Mouse (Mus musculus) heart, adult 18-20 months (tissue): ENCODE measurements around the gene Lep. TPM values are rescaled to one million over a fixed set of nuclear protein-coding genes. Genes with fewer than 3 reads are reported as not detected.

Experiments used
- DNase-seq, 2 experiments: peaks; one replicate each; pipeline ENCODE4 v3.0.0; 2021 to 2022; ENCODE audit warnings: mixed read lengths in 1 of 2
- long read RNA-seq, 2 experiments: library from polyadenylated mRNA; stranded (forward); transcript quantifications; one replicate each; pipeline ENCODE4 v2.0.0; 2021
- total RNA-seq, 2 experiments: library from RNA; stranded (reverse); gene quantifications; 2 replicates each; pipeline ENCODE4 v1.2.3; 2021

Lep gene
- total RNA-seq: under 1 TPM; 0.10 to 0.97 TPM
- long read RNA-seq, experiment 1: 0 reads
- long read RNA-seq, experiment 2: 0 reads

DNA sequence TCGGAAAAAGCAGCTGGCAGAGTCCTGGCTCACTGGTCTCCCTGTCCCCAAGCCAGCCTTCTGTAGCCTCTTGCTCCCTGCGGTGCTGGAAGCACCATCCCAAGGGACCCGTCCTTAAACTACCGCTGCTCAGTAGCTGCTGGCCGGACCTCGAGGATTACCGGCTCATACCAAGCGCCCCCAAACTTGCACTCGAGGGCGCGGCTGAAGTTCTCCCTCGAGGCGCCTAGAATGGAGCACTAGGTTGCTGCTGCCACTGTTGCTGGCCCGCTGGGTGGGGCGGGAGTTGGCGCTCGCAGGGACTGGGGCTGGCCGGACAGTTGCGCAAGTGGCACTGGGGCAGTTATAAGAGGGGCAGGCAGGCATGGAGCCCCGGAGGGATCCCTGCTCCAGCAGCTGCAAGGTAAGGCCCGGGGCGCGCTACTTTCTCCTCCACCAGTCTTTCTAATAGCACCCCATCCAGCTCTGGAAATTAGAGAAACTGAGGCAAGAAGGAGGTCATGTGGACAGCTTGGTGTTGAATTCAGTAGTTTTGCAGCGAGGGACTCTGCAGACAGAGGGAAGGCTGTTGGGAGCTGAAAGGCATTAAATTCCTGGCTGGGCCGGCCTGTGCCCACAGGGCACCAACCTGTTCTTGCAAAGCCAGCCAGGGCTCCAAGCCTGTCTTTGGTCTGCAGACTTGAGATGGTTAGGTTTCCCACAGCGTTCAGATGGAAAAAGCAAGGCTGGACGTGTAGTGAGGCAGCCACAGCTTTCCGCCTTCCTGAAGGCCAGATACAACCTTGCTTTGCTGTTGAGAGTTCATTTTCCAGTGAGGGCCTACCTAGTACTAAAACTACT lies at the start of gene Lep:
Gene Lep (plus strand): TSS at position 375 of the 840 bp plus-strand sequence.
- no peak for DNase-seq

GRCm38 (mm10) chr6:29011651-29012050 lies 48.4 kb upstream of the Lep start:
- DNase-seq: no peak

- DNase-seq: no peak
These were observed 46.8 kb upstream of the Lep start for GRCm38 (mm10) chr6:29013216-29013615.

DNA sequence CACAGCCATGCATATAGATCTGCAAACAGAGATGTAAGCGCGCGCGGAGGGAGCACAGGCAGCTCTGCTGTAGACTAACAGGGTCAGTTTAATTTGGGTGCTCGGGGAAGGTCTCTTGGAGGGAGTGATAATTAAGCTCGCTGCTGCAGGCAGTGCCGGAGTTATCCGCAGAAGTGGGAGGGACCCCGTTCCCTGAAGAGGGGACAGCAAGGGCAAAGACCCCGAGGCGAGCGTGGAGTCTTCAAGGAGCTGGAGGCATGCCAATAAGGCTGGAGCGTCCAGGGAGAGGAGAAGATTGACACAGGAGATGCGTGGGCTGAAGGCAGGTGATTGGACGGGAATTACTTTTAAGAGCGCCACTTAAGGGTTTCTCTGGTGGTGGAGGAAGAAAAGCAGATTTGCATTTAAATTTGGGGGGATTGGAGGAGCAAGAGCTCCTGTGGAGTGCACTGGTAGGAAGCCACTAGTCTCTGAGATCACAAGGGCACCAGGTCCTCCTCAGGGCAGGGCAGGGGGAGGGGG lies 43.1 kb upstream of the Lep start:
- DNase-seq: no peak

DNA sequence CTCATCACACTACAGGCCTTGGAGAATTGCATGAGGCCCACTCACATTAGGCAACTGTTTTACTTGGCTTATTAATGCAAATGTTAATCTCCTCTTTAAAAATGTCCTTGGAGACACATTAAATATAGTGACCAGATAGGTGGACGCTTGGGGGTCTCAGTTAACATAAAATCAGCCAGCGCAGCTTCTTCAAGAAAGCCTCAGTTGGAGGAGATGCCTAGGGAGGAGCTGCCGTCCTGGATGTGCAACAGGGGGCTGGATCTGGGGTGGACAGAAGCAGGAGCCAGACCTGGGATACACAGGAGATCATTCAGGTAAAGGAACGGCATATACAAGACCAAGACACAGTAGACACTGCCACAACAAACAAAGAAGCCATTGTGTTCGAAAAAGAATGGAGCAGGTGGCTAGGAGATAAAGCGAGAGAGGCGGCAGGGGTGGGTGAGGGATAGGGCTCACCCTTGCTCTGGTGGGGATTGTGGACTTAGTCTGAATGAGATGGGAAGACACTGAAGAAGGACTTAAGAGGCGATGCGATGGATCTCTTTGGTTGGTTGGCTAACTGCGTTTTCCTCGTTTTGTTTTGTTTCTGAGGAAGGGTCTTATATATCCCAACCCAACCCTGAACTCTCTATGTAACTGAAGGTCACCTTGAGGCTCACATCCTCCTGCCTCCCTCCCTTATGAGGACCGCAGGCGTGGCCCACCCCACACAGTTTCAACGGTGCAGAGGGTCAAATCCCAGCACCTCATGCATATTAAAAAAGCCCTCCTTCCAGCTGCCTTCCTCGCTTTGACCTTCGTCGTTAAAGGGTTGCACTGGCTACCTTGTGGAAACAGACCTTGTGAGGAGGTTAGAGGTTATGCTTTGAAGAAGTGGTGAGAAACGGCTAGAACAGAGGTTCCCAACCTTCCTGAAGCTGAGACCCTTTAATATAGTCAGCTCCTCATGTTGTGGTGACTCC lies 40.0 kb upstream of the Lep start:
- DNase-seq: no peak

- no peak for DNase-seq
These were observed 39.1 kb upstream of the Lep start for GRCm38 (mm10) chr6:29020937-29021336.

DNA sequence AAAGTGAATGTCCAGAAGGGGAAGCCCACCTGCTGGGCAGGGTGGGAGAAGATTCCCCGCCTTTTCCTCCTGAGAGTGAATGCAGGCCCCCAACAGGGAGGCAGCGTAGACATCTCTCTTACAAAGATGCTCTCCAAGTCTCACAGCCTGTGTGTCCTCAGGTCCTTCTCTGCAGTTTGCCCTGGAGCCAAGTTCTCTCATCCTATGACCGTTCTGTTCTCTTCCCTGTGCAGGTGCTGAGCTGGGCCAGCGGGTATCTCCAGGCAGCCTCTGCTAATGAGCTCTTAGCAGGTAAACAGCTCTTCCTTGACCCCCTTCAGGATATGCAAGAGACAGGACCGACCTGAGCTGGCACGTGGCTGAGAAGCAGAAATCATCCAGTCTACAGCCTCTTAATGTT lies 38.5 kb upstream of the Lep start:
- DNase-seq: no peak

GRCm38 (mm10) chr6:29022115-29022514 lies 37.9 kb upstream of the Lep start:
- DNase-seq: no peak

- peak; percentile 35 to 73 for DNase-seq
These were observed 36.6 kb upstream of the Lep start for GRCm38 (mm10) chr6:29023206-29023967.

GRCm38 (mm10) chr6:29024000-29024417 lies 36.0 kb upstream of the Lep start:
- peak; percentile 34 to 88 for DNase-seq

DNA sequence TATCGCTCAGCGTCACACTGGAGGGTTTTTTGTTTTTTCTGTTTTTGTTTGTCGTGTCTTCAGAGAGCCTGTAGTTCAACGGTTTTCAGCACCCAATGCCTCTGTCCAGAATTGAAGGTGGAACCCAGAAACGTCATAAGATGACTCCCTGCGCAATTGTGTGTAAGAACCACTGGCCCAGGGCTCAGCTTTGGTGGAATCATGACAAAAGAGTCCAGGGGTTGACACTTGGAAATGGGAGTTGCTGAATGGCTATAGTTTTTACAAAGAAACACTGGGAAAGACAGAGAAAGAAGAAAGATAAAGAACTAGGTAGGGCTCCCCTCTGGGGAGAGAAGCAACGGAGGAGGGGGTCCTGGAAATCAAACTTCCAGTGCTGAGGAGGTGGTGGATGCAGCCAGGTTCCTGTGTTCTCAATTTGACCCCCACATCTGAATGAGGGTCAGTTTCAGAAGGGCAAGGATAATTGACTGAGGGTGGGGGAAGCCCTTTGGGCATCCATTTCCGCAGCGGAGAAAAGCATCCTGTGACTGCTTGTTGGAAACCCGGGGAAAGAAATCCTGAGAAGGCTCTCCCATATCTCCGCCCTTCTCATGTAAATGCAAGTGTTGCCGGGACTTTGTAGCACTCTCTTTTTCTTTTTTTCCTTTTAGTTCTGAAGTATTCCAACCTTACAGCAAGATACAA lies 34.1 kb upstream of the Lep start:
- no peak for DNase-seq

- DNase-seq: no peak
These were observed 33.3 kb upstream of the Lep start for GRCm38 (mm10) chr6:29026766-29027165.

DNA sequence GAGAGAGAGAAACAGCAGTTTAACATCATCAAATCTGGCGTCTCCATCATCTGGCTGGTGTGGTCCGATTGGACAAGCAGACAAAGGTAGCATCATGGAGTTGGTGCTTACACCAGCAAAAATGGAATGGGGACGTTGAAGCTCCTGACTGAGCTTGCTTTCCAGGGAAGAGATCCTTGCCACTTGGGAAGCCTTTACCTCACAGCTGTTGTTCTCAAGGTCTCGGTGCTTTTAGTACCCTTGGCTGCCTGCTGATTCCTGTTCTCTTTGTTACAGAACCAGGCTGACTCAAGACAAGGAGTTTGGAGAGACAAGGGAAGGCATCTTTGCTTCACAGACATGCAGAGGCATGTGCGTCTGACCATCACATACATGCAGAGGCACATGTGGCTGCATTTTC lies 31.9 kb upstream of the Lep start:
- DNase-seq: no peak

DNA sequence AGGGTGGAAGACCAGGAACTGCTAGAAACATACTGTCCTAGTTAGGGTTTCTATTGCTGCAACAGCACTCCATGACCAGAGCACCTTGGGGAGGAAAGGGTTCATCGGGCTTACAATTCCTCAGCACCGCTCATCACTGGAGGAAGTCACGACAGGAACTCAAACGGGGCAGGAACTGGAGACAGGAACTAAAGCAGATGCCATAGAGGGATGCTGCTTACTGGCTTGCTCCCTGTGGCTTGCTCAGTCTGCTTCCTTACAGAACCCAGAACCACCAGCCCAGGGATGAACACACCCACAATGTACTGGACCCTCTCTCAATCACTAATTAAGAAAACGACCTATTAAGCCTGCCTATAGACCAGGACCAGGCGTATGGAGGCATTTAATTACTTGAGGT lies 30.5 kb upstream of the Lep start:
- DNase-seq: no peak

DNA sequence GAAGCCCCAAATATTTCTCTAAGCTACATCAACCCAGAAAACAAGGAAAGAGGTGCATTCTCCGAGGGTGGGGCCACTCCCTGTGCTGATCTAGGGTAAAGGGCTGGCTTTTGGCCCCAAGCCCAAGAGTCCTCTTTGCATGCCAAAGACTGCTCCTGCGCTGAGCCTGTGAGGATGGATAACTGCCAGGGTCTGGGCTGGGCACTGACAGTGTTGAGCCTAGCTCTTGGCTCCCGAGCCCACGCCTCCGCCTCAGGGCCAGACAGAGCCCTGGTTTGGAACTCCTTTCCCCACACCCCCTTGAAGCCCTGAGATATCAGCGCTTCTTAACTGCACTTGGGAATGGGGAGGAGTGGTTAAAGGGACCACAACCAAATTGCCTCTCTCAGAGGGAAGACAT lies 28.8 kb upstream of the Lep start:
- peak; percentile 36 to 66 for DNase-seq

DNA sequence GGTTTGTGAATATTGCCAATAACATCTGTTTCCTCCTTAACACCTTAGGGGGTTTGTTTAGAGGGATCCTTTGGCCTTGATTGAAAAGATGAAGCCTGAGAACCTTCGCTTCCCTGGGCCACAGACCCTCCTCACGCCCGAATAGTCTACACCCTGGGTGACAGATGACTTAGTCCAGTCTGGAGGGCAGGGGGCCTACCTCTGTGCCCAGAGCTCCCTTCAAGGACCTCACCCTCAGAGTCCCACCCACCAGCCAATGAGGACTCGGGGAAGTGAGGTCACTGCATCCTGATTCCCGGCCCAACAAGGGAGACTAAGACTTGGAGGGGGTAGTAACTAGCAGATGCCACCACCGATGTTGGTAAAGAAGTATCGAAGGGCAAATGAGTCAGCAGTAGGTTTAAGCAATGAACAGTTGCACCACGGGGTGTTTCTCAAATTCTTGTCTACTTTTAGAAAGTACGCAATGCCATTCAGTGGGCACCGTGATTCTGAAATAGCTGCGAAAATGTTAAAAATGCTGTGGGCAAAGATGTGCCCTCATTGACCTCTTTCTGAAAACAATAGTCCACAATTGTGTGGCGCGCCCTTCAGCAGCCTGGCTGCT lies 28.2 kb upstream of the Lep start:
- no peak for DNase-seq

DNA sequence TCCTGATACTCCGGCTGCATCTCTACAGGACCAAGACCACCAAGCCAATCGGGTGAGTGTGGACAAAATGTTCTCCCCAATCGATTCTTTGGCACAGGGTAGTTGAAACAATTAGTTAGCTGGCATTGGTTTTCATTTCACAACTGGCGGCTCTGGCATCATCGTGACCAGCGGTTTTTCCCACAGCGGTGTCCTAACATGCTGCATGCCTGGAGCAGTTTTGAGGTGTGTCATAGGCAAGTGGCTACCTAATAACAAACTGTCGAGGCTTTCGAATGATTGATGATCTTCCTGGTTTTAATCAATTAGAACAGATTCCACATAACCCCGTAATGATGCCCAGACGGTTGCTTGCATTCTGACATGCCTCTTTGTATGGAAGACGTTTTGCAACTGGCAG lies 27.6 kb upstream of the Lep start:
- no peak for DNase-seq

DNA sequence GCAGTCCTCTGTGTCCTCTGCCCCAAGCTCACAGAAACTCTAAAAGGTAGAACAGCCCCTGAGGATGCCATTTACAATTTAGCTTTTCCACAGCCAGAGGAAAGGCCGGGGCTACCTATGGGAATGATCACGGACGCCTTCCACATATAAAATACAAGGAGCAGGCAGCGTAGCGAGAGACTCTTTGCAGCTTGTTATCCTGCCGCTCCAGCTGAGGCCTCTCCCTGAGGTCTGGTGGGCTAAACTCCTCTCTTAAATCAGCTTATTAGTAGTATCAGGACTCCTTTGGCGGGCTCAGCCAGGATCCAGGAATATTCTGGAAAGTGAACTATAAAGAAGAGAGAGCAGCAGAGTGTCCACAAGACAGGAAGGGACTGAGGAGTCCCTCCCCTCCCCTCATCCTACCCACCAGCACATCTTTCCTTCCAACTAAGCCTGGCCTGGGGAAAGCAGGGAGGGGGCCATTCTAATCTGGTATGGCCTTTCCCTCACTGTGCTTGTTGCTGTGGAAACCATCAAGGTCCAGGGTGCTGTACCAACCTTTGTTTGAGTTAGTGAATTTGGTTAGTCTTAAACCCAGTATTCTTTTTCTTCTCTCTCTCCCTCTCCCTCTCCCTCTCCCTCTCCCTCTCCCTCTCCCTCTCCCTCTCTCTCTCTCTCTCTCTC lies 25.9 kb upstream of the Lep start:
- no peak for DNase-seq

GRCm38 (mm10) chr6:29036698-29037097 lies 23.3 kb upstream of the Lep start:
- DNase-seq: no peak

GRCm38 (mm10) chr6:29040266-29040665 lies 19.8 kb upstream of the Lep start:
- no peak for DNase-seq
